Mouse (Mus musculus): ENCODE results near the gene Mroh3. TPM values are rescaled to one million over a fixed set of nuclear protein-coding genes. Genes with fewer than 3 reads are reported as not detected.
A peak's percentile ranks its signal among the peaks of the same experiment; 100 is the strongest.

Mroh3 gene
- polyA plus RNA-seq, 1 experiment from 2014 or later, result not detected

DNA sequence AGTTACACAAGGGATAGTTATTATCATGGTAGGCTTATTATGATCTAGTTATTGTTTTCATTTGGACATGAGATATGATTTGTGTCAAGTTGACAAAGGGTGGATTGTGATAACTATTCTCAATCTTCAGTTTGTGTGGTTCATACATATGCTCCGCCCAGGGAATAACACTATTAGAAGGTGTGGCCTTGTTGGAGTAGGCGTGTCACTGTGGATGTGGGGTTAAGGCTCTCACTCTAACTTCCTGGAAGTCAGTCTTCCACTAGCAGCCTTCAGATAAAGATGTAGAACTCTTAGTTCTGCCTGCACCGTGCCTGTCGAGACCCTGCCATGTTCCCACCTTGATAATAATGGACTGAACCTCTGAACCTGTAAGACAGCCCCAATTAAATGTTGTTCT, 25.9 kb upstream of the Mroh3 start:
- Histone ChIP-seq H3K4me1 (peaks cover 17% of the 10 kb centered on the region), H3K36me3 (no peaks in the 10 kb centered on the region), H3K27me3 (ENCODE audit: low read depth, poor library complexity, severe bottlenecking) (peaks cover 89% of the 10 kb centered on the region), H3K4me3 (no peak overlapping the region), H3K27ac (replicated peaks) (no peak overlapping the region), H3K9me3 (replicated peaks) (no peaks in the 10 kb centered on the region)
- DNase-seq (ENCODE audit: low spot score), result no peak
- 84% methylated on average over 4 of the region's 4 CpGs for WGBS

DNA sequence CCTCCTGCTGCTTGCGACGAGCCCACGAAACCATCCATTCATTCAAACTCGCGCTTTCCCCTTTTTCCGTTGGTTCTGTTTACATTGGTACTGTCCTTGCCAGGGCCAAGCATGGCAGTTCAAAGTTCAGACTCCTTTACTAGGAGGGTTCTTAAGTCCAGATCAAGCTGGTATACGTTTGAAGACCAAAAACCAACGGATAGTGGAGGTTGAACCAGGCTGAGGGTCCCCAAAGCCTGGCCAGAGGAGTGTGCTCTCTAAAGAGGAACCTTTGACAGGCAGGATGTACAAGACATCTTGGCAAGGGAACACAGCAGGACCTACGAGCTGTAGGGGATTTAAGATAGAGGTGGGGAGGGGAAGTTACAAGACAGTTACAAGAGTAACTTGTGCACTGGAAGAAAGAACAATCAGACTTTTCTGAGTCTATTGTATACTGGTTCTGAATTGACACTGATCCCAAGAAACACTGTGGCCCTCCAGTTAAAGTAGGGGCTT, 22.0 kb upstream of the Mroh3 start:
- 2% methylated on average over 9 of the region's 9 CpGs for WGBS
- Histone ChIP-seq H3K27ac (replicated peaks) (peak overlapping the region; percentile 96), H3K4me3 (peak overlapping the region; percentile 76), H3K4me1 (peaks cover 56% of the 10 kb centered on the region), H3K9me3 (replicated peaks) (no peaks in the 10 kb centered on the region), H3K36me3 (no peaks in the 10 kb centered on the region), H3K27me3 (ENCODE audit: low read depth, poor library complexity, severe bottlenecking) (peaks cover 82% of the 10 kb centered on the region)
- DNase-seq (ENCODE audit: low spot score), result no peak

DNA sequence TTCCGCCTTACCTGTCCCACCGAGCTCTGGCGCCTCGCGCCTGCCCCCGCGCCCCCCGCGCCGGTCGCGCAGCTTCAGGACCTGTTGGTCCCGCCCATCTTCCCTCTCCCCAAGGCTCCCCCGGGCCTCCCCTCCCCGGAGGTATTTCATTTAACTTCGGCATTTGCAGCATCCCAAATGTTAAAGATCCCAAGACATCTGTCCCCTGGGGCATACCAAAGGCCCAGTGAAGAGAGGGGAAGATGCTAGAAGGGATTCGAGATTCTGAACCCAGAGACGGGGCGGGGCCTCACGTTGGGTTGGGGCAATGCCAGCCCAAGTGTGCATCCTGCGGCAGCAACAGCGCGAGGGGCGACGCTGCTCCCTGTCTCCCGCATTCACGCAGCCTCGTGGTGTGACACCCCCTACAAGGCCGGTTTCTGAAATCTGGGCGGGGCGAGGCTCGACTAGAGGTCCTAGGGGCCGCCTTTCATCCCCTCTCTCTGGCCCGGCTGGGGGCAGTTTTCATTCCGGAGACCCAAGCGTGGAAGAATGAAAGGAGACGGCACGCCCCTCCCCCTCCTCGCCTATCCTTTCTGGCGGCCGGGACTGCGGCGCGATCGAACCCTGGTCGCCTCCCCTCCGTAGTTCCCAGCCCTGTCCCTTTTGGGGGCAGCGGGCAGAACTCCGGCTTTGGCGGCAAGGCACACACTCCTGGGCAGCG, 21.4 kb upstream of the Mroh3 start, which contains the start of gene Inava:
TSS of gene Inava (minus strand) at position 373 of the 703 bp plus-strand sequence.
- H3K36me3 ChIP-seq, result no peaks in the 10 kb centered on the region
- no peaks in the 10 kb centered on the region for H3K9me3 ChIP-seq (replicated peaks)
- H3K4me1 ChIP-seq, result peaks cover 62% of the 10 kb centered on the region
- peak; percentile 93 for DNase-seq (ENCODE audit: low spot score)
- peak within 1 kb of the TSS; percentile 76 for H3K4me3 ChIP-seq
- under 1% methylated on average over 46 of the region's 51 CpGs for WGBS
- H3K27me3 ChIP-seq (ENCODE audit: low read depth, poor library complexity, severe bottlenecking), result peaks cover 82% of the 10 kb centered on the region
- peak within 1 kb of the TSS; percentile 96 for H3K27ac ChIP-seq (replicated peaks)

DNA sequence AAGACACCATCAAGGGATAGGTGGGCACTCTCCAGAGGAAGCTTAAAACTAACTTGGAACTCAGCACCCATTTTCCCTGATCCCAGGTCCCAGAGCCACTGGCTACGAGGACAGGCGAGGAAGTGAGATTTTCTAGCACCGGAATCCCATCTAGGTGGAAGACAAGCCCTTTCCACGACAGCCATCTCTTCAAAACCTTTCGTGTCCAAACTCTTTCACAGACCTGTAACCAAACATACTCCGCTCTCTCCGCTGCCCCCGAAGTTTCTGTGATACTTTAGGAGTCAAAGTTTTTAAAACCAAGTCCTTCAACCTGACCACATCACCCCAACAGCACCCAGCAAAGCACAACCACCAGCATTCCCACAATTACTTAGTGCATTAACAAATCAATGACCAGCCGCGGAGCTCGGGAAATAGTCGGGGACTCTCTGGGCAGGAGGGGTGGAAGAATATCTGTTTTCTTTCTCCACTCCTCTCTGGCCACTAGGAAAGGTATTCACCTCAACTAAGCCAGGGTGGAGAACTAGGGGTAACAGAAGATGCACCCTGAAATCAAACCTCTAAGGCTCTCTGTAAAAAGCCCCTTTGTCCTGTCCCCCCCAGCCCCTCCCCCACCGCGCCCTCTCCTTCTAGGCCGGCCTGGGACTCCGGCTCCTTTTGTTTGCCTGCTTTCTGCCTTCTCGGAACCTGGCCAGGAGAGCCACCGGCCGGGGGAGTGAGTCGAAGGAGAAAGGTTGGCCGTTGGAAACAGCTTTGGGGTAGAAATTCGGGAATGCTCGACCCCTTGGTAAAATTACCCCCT, 20.6 kb upstream of the Mroh3 start:
- peaks cover 82% of the 10 kb centered on the region for H3K27me3 ChIP-seq (ENCODE audit: low read depth, poor library complexity, severe bottlenecking)
- no peaks in the 10 kb centered on the region for H3K9me3 ChIP-seq (replicated peaks)
- under 1% methylated on average over 23 of the region's 23 CpGs for WGBS
- peak; percentile 67 for DNase-seq (ENCODE audit: low spot score)
- peak overlapping the region; percentile 76 for H3K4me3 ChIP-seq
- no peaks in the 10 kb centered on the region for H3K36me3 ChIP-seq
- H3K4me1 ChIP-seq, result peaks cover 70% of the 10 kb centered on the region
- peak overlapping the region; percentile 96 for H3K27ac ChIP-seq (replicated peaks)

DNA sequence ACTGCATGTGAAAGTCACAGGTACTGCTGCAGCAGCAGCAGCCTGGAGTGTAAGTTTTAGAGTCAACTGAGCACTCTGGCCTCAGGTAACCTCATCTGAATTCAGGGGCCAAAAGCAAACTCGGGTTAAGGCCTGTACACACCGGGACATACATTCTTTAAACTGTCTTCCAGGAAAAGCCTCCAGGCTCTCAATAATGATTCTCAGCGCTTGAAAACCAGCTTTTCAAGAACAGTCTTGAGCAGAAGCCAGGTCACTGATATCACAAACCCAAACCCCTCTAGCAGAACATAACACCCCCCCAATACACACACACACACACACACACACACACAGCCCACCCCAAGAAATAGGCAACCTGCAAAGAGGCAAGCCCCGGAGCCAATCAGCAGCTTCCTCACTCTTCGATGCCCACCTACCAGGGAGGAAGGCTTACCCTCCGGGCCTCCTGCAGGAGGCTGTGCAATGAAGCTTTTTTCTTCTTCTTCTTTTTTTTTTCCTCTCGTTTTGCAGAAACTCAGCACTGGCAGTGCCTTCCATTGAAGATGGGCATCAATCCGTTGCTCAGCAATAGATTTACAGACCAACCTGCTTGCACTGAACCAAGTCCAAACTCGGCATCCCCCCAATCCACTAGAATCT, 19.8 kb upstream of the Mroh3 start:
- Histone ChIP-seq H3K4me3 (peak overlapping the region; percentile 76), H3K4me1 (peaks cover 76% of the 10 kb centered on the region), H3K9me3 (replicated peaks) (no peaks in the 10 kb centered on the region), H3K27me3 (ENCODE audit: low read depth, poor library complexity, severe bottlenecking) (peaks cover 83% of the 10 kb centered on the region), H3K27ac (replicated peaks) (peak overlapping the region; percentile 96), H3K36me3 (peaks cover 1% of the 10 kb centered on the region)
- 1% methylated on average over 9 of the region's 9 CpGs for WGBS
- DNase-seq (ENCODE audit: low spot score), result peak; percentile 47

DNA sequence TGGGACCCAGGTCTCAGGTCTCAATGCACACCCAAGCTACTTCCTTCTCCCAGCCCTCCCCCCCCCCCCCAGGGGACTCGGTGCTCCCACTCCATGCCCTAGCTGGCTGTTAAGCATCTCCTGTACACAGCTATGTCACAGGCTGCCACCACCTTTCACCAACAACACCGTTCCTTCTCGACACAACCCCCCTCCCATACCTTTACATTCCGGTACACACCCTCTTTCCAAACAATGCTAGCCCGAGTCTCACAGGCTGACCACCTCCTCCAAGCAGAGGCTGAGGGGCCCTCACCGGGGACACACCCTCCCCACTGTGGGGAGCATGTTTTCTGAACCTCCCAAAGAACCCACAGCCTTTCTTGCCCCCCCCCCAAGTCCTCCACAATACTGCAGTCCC, 19.0 kb upstream of the Mroh3 start:
- H3K9me3 ChIP-seq (replicated peaks), result no peaks in the 10 kb centered on the region
- H3K4me3 ChIP-seq, result peak overlapping the region; percentile 76
- peaks cover 76% of the 10 kb centered on the region for H3K4me1 ChIP-seq
- peaks cover 9% of the 10 kb centered on the region for H3K36me3 ChIP-seq
- under 1% methylated on average over 6 of the region's 6 CpGs for WGBS
- peak; percentile 17 for DNase-seq (ENCODE audit: low spot score)
- H3K27me3 ChIP-seq (ENCODE audit: low read depth, poor library complexity, severe bottlenecking), result peaks cover 83% of the 10 kb centered on the region
- H3K27ac ChIP-seq (replicated peaks), result peak overlapping the region; percentile 79

DNA sequence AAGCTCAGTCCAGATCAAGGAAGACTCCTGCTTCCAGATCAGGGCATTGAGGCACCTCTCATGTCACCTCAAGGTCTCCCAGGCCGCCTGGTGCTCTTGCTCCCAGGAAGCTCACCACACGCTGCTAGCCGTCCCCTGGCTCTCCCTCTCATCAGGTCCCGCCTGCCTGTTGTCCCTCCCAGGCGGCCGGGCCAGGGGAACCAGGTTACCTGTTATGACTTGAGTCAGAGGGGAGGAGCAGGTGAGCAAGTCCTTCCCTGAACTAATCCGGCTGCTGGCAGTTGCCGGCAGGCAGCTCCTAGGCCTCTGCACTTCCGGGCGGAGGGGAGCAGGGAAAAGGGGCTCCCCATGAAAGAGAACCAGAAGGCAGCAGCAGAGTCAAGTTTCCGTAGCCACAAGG, 17.6 kb upstream of the Mroh3 start:
- Histone ChIP-seq H3K4me1 (peaks cover 83% of the 10 kb centered on the region), H3K9me3 (replicated peaks) (no peaks in the 10 kb centered on the region), H3K4me3 (peak overlapping the region; percentile 76), H3K27me3 (ENCODE audit: low read depth, poor library complexity, severe bottlenecking) (peaks cover 78% of the 10 kb centered on the region), H3K36me3 (peaks cover 23% of the 10 kb centered on the region), H3K27ac (replicated peaks) (peak overlapping the region; percentile 79)
- DNase-seq (ENCODE audit: low spot score), result peak; percentile 24
- 23% methylated on average over 11 of the region's 11 CpGs for WGBS

DNA sequence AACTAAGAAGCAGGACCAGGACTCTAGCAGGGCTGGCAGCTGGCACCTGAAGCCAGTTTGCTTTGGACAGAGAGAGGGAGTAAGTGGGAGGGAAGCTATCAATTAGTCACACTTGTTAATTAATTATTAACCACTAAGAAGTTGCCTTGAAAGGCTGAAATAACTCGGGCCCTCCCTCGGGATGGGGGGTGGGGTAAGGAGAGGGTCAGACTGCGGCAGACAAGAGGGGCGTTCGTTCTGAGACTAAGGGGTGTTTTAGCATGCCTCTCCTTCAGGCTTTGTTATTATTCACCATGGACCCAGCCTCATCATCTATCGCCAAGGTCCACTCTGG, 16.4 kb upstream of the Mroh3 start:
- Histone ChIP-seq H3K4me3 (peak overlapping the region; percentile 76; the same call in 1 of the 2 replicates), H3K4me1 (peaks cover 73% of the 10 kb centered on the region), H3K27ac (replicated peaks) (peak overlapping the region; percentile 79), H3K9me3 (replicated peaks) (no peaks in the 10 kb centered on the region), H3K27me3 (ENCODE audit: low read depth, poor library complexity, severe bottlenecking) (peaks cover 73% of the 10 kb centered on the region), H3K36me3 (peaks cover 35% of the 10 kb centered on the region)
- DNase-seq (ENCODE audit: low spot score), result peak; percentile 19
- 22% methylated on average over 6 of the region's 6 CpGs for WGBS

DNA sequence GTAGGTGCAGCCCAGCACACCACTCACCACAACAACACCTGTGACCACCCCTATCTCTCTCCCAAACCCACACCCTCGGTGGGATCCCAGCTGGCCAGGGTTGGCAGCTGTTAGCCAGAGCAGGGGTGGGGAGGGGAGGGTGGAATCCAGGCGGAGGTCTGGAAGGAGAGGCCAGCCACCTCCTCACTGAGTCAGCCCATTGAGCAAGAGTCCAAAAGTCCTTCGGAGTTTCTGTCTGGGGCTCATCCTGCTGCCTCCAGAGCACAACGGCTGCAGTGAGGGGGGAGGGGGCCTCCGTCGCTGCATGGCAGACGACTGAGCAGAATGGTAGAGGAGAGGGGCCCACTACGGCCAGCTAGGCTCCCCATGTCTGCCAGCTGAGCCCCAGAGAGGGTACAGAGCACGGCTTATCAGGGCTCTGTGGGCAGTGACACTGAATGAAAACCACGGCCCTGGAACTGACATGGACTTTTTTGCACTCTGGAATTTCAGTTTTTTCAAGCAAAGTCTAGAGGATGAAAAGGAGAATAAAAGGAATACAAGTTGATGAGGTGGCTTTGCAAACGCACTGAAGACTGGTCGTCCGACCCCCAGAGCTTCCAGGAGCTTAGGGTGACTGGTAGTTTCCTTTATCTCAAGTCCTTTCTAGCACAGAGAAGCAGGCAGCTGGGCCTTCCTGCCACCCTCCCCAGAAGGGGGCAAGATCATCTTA, 15.9 kb upstream of the Mroh3 start:
- peaks cover 73% of the 10 kb centered on the region for H3K27me3 ChIP-seq (ENCODE audit: low read depth, poor library complexity, severe bottlenecking)
- H3K36me3 ChIP-seq, result peaks cover 40% of the 10 kb centered on the region
- WGBS, result 19% methylated on average over 13 of the region's 13 CpGs
- H3K4me1 ChIP-seq, result peaks cover 69% of the 10 kb centered on the region
- no peaks in the 10 kb centered on the region for H3K9me3 ChIP-seq (replicated peaks)
- peak overlapping the region; percentile 79 for H3K27ac ChIP-seq (replicated peaks)
- H3K4me3 ChIP-seq, result peak overlapping the region; percentile 76; the same call in 1 of the 2 replicates
- DNase-seq (ENCODE audit: low spot score), result no peak

DNA sequence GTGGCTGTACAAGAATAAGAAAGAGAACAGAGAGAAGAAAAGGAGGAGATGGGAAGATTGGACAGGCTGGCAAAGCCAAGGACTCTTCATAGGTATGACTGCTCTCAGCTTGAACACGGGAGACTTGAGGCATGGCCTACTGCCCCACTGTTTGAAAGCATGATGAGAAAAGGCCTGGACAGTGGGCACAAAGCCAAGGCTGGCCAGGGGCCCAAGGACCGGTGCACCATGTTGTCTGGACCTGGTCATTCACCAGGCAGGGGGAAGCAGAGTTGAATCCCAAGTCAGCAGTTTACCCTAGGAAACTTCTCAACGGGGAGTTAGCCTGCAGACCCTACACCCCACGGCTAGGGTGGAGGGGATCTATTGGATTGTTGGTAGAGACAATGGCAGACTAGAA, 15.2 kb upstream of the Mroh3 start:
- 81% methylated on average over 4 of the region's 4 CpGs for WGBS
- DNase-seq (ENCODE audit: low spot score), result no peak
- no peak overlapping the region for H3K4me3 ChIP-seq
- peaks cover 63% of the 10 kb centered on the region for H3K4me1 ChIP-seq
- peaks cover 73% of the 10 kb centered on the region for H3K27me3 ChIP-seq (ENCODE audit: low read depth, poor library complexity, severe bottlenecking)
- peaks cover 46% of the 10 kb centered on the region for H3K36me3 ChIP-seq
- peak overlapping the region; percentile 79 for H3K27ac ChIP-seq (replicated peaks)
- H3K9me3 ChIP-seq (replicated peaks), result no peaks in the 10 kb centered on the region

DNA sequence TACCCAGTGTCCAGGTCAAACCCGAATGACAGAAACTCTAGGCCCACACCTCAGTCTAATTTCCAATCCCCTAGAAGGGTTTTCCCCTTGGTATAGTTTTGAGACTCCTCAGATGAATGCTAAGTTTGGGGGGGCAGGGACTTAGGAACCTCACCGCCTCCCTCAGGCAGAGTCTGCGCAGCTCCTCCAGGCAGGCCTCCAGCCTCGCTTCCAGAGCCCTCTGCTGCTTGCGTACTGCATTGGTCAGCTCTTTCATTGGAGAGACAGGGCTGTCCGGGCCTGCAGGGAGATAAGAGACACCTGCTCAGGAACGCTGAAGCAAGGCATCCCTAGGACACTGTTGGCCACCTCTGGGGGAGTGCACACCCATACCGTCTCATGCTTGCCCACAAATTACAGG, 14.0 kb upstream of the Mroh3 start:
- H3K36me3 ChIP-seq, result peaks cover 58% of the 10 kb centered on the region
- H3K27ac ChIP-seq (replicated peaks), result no peak overlapping the region
- 94% methylated on average over 8 of the region's 8 CpGs for WGBS
- peaks cover 50% of the 10 kb centered on the region for H3K4me1 ChIP-seq
- H3K9me3 ChIP-seq (replicated peaks), result no peaks in the 10 kb centered on the region
- H3K27me3 ChIP-seq (ENCODE audit: low read depth, poor library complexity, severe bottlenecking), result peaks cover 61% of the 10 kb centered on the region
- no peak for DNase-seq (ENCODE audit: low spot score)
- H3K4me3 ChIP-seq, result no peak overlapping the region

DNA sequence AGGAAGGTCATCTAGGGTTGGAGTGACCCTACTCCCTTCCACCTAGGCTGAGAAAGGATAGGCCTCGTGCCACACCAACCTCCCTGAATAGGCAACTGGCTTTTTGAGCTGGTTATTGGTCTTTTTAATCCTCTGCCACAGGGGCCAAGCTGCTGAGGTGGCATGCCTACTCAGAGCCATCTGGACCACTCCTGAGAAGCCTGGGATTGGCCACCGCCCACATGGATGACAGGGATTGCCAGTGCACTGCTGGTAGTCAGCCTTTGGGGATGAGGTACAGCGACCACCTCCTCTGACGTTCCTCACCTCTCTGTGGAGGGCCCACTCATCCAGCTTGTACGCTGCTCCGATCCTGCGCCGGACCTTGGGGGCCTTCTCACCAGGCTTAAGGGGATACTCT, 13.2 kb upstream of the Mroh3 start:
- Histone ChIP-seq H3K36me3 (peaks cover 66% of the 10 kb centered on the region), H3K27ac (replicated peaks) (no peak overlapping the region), H3K4me3 (no peak overlapping the region), H3K4me1 (peaks cover 42% of the 10 kb centered on the region), H3K27me3 (ENCODE audit: low read depth, poor library complexity, severe bottlenecking) (peaks cover 54% of the 10 kb centered on the region), H3K9me3 (replicated peaks) (no peaks in the 10 kb centered on the region)
- DNase-seq (ENCODE audit: low spot score), result no peak
- 94% methylated on average over 8 of the region's 8 CpGs for WGBS
